Mouse (Mus musculus) small intestine, adult 2 months (tissue): Measurements from ENCODE around the gene Odf4.

Experiments used
- CTCF ChIP-seq: fragments of 200-500 bp; IDR thresholded peaks from 2 replicates; pipeline ENCODE4 v1.5.1; 2012; ENCODE audit warnings: low read depth, mild to moderate bottlenecking, control low read depth, inconsistent platforms, low read length, moderate library complexity, mixed read lengths; ENCODE audit not compliant: insufficient replicate concordance, insufficient read length; ENCODE audit errors: extremely low read depth
- POLR2A ChIP-seq: fragments of 200-500 bp; IDR thresholded peaks from 2 replicates; pipeline ENCODE4 v1.6.1; 2012; ENCODE audit warnings: low read depth, mild to moderate bottlenecking, control low read depth, inconsistent platforms, low read length, moderate library complexity

- no peak for TF ChIP-seq CTCF
- TF ChIP-seq POLR2A, result no peak
These were observed 34.7 kb upstream of the Odf4 start for GRCm38 (mm10) chr11:68961596-68961995.
